Mouse (Mus musculus): ENCODE measurements at regions not wholly inside any gene's neighbourhood (a gene's known extent, or its start where the extent isn't known, plus 50 kb on each side); places are given as distances from the start of the nearest gene placed in this dataset.

GRCm38 (mm10) chr5:52092273-52092672 lies 98.0 kb downstream of the Dhx15 start:
- no peak for DNase-seq (ENCODE audit: low read depth)

- no peak for DNase-seq (ENCODE audit: low read depth)
Measured at GRCm38 (mm10) chr5:52088131-52088530, 102.2 kb downstream of the Dhx15 start.

GRCm38 (mm10) chr5:52086766-52087429 lies 103.4 kb downstream of the Dhx15 start:
- no peak for DNase-seq (ENCODE audit: low read depth)

GRCm38 (mm10) chr5:52080268-52080667 lies 110.0 kb downstream of the Dhx15 start:
- DNase-seq (ENCODE audit: low read depth): no peak

DNA sequence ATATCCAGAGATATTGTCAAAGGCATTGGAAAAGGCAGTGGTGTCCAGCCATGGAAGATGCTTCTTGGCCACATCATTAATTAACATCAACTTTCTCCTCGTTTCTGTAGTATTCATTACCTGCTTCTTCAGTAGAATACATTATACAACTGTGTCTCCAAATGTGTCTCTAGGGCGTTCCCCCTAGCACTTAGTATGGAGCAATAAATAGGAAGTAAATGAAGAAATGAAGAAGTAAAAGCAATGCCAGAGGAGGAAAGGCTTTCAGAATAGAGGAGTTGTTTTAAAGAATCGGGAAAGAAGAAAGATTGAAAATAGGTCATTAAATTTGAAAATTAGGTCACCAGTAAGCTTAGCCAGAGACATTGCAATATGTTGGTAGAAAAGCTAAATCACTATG lies 112.6 kb downstream of the Dhx15 start:
- DNase-seq (ENCODE audit: low read depth): no peak

- DNase-seq (ENCODE audit: low read depth): no peak
Measured at GRCm38 (mm10) chr5:52075096-52075495, 115.2 kb downstream of the Dhx15 start.

GRCm38 (mm10) chr5:52064804-52065451 lies 125.4 kb downstream of the Dhx15 start:
- DNase-seq (ENCODE audit: low read depth): peak; percentile 63

- no peak for DNase-seq (ENCODE audit: low read depth)
Measured at GRCm38 (mm10) chr5:52062214-52062613, 128.1 kb downstream of the Dhx15 start.

DNA sequence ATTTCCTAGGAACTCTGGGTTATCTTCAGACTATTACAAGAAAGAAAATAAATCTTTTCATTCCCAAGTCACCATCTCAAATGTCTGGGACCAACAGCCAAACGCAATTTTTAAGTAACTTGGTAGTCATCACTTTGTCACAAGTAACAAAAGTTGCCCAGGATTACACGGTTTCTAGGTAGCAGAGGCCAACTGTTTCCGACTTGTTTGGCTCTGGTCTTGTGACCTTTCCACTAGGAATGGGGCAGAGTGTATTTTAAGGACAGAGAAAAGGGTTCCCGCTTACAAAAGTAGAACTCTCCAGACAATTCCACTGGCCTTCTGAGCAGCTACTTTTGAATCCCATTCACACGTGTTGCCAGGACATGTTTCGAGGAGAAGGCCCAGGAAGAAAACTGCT lies 129.1 kb downstream of the Dhx15 start:
- DNase-seq (ENCODE audit: low read depth): no peak

- DNase-seq (ENCODE audit: low read depth): no peak
Measured at GRCm38 (mm10) chr5:52057261-52057660, 133.1 kb downstream of the Dhx15 start.

- DNase-seq (ENCODE audit: low read depth): no peak
Measured at GRCm38 (mm10) chr5:52052072-52052465, 138.2 kb downstream of the Dhx15 start.

- DNase-seq (ENCODE audit: low read depth): no peak
Measured at GRCm38 (mm10) chr5:52051383-52052071, 138.8 kb downstream of the Dhx15 start.

GRCm38 (mm10) chr5:52048790-52049189 lies 141.5 kb downstream of the Dhx15 start:
- DNase-seq (ENCODE audit: low read depth): no peak

GRCm38 (mm10) chr5:52046704-52047103 lies 143.6 kb downstream of the Dhx15 start:
- no peak for DNase-seq (ENCODE audit: low read depth)

DNA sequence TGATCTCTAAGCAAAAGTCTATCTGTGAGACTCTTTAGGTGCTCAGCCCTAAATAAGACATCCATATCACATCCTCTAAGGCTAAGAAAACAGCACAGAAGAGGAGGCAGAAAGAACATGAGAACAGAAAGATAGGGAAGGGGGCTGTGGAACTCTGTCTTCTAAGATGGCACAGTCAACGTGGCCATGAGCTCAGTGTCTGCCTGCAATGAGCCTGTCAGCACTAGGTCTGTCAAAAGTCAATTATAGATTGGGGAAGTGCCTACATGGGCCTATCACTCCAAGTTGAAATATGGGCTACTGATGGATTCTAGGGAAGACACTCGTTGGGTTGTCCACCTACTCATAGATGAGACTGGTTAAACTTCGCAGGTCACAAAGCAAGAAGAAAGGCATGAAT lies 146.2 kb downstream of the Dhx15 start:
- DNase-seq (ENCODE audit: low read depth): no peak

GRCm38 (mm10) chr5:52041447-52041846 lies 148.9 kb downstream of the Dhx15 start:
- no peak for DNase-seq (ENCODE audit: low read depth)

DNA sequence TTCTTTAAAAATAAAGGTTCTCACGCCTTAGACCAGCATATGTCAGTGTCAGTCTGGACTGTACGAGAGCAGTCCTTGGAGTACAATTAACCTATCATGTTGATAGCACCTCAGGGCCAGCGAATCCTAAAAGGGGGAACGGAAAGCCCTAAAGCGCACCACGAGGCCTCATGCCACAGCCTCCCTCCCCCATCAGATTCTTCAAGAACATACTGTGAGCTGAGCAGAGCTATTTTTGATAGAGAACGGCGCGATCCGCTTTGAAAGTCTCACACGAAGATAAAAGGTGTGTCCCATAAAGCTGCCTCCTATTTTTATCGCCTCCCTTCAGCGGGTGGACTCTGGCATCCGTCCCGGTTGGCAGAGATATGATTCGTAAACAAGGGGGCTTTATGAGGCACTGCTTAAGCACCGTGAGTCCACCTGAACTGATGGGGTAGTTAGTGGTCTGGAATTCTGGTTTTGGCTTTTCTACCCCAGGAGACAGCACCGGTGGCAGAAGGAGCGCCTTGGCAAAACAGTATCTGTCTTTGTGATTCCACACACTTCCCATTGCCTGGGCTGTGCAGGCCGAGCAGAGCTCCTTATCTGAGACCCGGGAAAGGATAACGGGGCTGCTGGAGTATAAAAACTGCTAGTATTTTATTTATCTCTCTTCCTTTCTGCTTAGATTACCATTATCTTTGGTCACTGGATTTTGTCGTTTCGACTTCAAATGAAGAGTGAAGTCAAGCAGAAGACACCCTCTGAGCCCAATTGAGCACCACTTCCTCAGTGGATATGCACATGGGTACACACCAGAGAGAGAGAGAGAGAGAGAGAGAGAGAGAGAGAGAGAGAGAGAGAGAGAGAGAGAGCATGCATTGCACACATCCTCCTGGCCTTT lies 149.6 kb downstream of the Dhx15 start:
- DNase-seq (ENCODE audit: low read depth): peak; percentile 31

- no peak for DNase-seq (ENCODE audit: low read depth)
Measured at GRCm38 (mm10) chr5:52035339-52035738, 155.0 kb downstream of the Dhx15 start.

DNA sequence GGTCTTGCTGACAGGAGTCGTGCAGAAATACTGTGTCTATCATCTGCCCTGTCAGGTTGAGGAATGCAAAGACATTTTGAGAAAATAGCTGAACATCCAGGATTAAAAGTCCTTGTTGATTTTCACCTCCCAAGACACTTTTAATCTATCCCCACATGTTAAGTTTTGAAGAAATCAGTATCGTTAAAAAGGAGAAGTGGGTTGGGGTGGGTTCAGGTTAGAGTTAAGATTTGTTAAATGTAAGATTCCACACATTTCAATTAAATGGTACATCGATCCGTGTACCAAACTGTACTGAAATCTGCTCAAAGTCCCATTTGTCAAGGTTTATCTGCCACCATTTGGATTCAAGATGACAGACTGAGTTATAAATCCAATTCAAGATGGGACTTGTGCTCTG lies 162.8 kb downstream of the Dhx15 start:
- DNase-seq (ENCODE audit: low read depth): no peak

GRCm38 (mm10) chr5:52026148-52026547 lies 164.2 kb downstream of the Dhx15 start:
- DNase-seq (ENCODE audit: low read depth): no peak

DNA sequence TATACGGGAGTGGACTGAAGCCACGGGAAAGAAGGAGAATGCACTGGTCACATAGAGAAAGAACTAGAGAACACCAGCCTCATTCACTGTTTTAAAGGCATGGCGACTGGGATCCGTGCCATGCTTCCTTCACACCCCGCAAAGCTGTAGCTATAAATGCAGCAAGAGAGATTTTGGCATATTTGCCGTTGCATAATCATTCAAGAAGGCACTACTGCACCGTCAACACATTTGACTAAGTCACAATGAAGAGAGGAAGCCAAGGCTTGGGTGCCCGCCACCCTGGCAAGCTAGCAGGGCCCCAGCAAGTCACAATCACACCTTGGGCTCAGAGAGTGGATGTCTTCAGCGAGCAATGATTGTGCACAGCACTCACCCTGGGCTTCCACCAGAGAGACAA lies 167.1 kb downstream of the Dhx15 start:
- DNase-seq (ENCODE audit: low read depth): no peak

DNA sequence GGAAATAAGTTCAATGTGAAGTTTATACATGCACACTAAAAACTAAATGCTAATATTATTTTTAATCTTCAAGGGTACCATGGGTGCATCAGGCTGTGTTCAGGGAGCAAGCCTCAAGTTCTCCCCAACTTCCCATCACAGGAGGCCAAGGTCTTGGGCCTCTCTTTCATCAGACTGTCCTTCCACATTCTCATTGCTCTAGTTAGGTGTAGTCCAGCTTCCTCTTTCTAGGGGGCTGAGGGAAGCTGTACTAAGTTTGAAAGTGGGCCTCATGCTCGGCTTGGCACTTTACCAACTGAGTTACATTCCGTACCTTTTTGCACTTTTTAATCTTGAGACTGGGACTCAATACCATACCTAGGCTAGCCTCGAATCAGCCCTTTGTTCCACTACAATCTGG lies 173.3 kb downstream of the Dhx15 start:
- DNase-seq (ENCODE audit: low read depth): no peak
